Mouse (Mus musculus) kidney, adult 8-10 months (tissue): Measurements from ENCODE around the gene Slco3a1.

Source experiments
- DNase-seq, 2 experiments: peaks; one replicate each; pipeline ENCODE4 v3.0.0; 2022

Gene Slco3a1

DNA sequence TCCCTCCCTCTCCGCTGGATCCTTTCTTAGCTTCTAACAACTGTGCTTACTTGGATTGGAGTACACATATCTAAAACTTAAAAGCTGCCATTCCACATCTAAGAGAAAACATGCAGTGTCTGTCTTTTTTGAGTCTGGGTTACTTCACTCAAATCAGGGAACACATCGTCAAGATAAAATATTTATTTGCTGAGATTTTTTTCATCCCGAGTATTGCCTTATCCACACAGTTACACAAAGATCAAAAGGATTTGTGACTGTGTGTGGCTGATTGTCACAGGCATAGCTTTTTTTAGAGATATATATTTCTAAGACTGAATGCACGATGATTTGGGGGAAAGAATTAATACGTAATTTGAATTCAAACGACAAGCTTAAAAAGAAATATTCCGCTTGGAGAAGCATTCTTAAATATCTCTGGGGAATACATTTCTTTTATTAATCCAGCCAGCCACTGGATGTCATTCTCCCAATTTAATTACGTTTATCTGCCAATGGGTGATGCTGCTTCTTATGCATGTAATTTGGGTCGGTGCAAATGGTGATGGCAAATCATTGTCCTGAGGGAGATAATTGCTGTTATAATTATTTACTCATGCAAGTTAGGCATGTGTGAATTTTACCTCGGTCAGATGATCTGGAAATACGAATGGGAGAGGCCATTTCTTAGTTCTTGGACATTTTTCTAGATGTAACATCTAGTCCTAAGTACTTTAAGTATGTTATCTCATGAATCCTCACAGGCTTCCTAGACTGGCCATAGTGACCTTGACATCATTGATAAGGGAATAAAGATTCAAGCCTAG is 285.1 kb downstream of the Slco3a1 start:
- no peak for DNase-seq

DNA sequence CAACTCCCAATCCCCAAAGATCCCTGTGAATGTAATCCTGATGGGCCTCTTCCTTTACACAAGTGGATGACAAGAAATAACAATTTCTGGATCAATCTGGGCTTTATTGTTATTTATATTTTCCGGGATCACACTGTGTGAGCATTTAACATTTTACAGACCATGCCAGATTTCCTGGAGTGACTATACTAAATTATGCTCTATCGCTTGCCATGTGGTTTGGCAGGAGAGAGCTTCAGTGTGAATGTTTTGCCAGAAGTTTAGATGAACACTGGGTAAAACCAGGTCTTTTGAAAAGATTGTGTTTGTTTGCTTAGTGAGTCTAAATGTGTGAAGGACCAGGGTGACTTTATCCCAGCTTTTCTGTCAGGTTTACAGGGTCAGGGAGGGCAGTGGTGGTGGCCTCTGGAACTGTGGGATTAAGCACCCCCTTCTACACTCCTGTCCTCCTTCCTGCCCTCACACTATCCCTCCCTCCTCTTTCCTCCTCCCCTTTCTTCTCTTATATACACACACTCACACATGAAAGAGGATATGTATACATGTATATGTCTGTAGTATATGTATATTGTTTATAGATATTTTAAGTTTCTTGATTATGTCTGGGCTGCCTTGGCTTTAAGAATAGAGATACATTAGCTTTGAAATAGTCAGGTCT is 287.9 kb downstream of the Slco3a1 start:
- DNase-seq: no peak

DNA sequence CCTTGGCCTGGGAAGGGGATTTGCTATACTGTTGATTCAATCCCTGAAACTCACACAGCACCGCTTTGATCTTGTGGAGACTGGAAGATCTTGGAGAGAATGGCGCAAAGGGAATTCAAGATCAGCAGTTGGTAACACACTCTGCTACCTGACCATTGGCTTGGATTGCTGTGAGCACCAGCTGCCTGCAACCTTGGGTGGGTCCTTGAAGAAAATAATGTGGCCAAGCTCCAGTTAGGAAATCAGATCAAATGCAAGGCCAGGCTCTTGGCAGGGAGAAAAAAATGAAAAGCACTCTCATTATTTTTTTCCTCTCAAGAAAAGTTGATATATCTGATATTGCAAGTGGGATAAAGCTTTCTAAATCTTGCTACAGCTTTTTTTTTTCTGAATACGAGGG is 298.3 kb downstream of the Slco3a1 start:
- no peak for DNase-seq

DNA sequence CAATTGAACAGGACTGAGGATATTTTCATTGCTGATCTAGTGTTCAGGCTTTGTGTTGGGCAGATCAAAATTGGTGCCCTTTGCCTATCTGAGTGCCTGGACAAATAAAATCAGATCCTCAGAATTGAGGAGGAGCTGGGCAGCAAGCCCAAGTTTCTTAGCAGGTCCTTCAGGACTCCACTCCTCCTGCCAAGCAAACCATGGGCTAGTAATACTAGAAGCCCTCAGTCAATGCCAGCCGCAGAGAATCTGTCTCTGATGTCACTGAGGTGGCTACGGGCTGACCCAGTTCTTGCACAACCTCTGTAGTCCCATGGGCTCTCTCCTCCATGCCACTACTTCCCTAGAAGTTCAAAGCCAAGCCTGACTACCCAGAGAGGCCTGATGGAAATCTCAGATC is 302.5 kb downstream of the Slco3a1 start:
- no peak for DNase-seq

DNA sequence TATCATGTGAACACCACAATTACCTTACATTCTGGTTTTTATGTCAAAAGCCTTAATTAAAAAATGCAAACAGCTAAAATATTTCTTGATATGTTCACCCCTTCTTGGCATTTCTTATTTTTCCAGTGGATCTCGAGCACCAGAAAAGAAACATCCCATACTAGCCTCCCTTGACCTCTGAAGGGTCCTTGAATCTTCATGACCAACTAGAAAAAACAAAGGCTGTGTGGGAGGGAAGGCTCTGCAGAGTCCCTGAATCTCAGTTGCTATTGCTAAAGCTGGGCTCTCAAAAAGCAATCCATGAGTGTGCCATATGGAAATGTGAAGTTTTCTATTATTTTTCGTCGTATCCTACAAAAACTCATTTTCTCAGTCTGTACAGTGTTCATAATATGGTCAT is 313.3 kb downstream of the Slco3a1 start:
- DNase-seq: no peak

DNA sequence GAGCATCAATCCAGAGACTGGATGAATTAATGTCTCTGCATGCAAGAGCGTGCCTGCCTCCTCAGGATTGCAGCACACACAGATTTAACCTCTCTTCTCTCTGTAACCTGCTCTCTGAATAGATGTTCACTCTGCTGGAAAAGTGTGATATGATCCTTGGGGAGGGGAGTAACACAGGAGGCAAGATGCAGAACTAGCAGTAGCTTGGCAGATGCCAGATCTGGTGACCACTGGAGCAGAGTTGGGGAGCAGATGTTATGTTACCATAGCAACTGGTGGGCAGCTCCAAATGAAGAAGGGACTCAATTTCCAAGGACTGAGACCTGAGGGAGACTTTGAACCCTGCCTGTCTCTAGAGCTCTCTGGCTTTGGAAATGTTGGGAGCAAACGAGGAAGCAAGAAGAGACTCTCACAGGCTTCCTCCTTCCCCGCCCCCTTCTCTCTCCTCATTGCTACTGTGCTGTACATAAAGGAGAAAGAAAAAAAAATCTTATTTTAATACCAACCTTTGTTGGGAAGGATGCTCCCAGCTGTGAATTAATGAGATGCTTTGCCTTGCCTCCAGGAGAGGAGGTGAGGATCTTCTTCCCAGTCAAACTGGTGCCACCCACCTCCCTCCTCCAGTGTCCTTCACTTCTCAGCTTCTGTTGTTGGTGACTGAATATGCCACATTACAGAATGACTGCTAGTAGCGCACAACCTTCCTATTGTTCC is 314.0 kb downstream of the Slco3a1 start:
- DNase-seq: no peak
